Mouse (Mus musculus) C2C12 (cell line): Measurements from ENCODE around the gene Kcnmb2.

Experiments used
- CTCF ChIP-seq: IDR thresholded peaks from one replicate; pipeline ENCODE4 v1.5.1; 2011; ENCODE audit not compliant: control insufficient read depth, insufficient read depth, insufficient read length
- FOSL1 ChIP-seq: IDR thresholded peaks from one replicate; pipeline ENCODE4 v1.8.0; 2011; ENCODE audit warnings: mild to moderate bottlenecking, low read length; ENCODE audit not compliant: poor library complexity, insufficient read depth, severe bottlenecking
- MAX ChIP-seq: IDR thresholded peaks from one replicate; pipeline ENCODE4 v1.6.1; 2011; ENCODE audit warnings: mild to moderate bottlenecking, control low read depth
- MYOG ChIP-seq: IDR thresholded peaks from one replicate; pipeline ENCODE4 v1.6.1; 2011; ENCODE audit not compliant: control insufficient read depth, insufficient read length; ENCODE audit errors: extremely low read depth
- USF1 ChIP-seq: IDR thresholded peaks from one replicate; pipeline ENCODE4 v1.6.1; 2011; ENCODE audit warnings: low read depth, mild to moderate bottlenecking, control low read depth, moderate library complexity

DNA sequence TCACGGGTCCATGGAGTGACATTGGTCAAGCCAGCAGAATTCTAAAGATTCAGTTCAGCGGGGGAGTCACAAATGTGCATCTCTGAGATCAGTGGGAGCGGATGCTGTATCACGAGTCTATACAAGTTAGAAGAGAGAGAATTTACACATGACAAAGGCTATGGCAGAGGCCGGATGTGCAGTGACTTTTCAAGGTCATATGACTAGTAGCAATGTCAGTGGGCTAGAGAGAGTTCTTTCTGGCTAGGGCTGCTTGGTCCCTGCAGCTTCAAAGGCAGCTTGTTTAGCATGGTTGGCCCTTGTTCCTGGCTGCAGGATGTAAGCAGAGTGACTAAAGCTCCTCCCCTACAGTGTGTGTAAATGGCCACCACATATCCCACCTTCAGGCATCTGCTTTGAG, 217.5 kb downstream of the Kcnmb2 start:
- TF ChIP-seq CTCF (no peak), FOSL1 (no peak), USF1 (no peak), MYOG (no peak), MAX (no peak)
